Mouse (Mus musculus) embryonic facial prominence, embryonic 12.5 days (tissue): Measurements from ENCODE around the gene Ehbp1l1. TPM values are rescaled to one million over a fixed set of nuclear protein-coding genes. Genes with fewer than 3 reads are reported as not detected.
A peak's percentile ranks its signal among the peaks of the same experiment; 100 is the strongest.

Experiments used
- ATAC-seq: fragments of 200-750 bp; cut with Nextera tagmentation; 2 replicates; pipeline ENCODE4 v1.8.0; 2017; ENCODE audit not compliant: insufficient number of reproducible peaks, insufficient read depth, low FRiP score, low TSS enrichment
- H3K27ac ChIP-seq: fragments of 300-500 bp; sonication (generic); 2 replicates; pipeline ENCODE4 v1.5.1; 2016; ENCODE audit warnings: mild to moderate bottlenecking
- H3K27me3 ChIP-seq: fragments of 300-500 bp; sonication (generic); 2 replicates; pipeline ENCODE4 v1.6.1; 2016; ENCODE audit warnings: mild to moderate bottlenecking, moderate library complexity
- H3K36me3 ChIP-seq: fragments of 300-500 bp; sonication (generic); 2 replicates; pipeline ENCODE4 v1.6.1; 2016; ENCODE audit warnings: mild to moderate bottlenecking
- H3K4me1 ChIP-seq: fragments of 300-500 bp; sonication (generic); 2 replicates; pipeline ENCODE4 v1.6.1; 2016
- H3K4me2 ChIP-seq: fragments of 300-500 bp; sonication (generic); replicated peaks from 2 replicates; pipeline ENCODE4 v1.6.1; 2016; ENCODE audit warnings: mild to moderate bottlenecking, moderate library complexity
- H3K4me3 ChIP-seq: fragments of 300-500 bp; sonication (generic); 2 replicates; pipeline ENCODE4 v1.5.1; 2016; ENCODE audit warnings: mild to moderate bottlenecking
- H3K9ac ChIP-seq: fragments of 300-500 bp; sonication (generic); 2 replicates; pipeline ENCODE4 v1.6.1; 2016; ENCODE audit warnings: mild to moderate bottlenecking, moderate library complexity
- H3K9me3 ChIP-seq: fragments of 300-500 bp; sonication (generic); 2 replicates; pipeline ENCODE4 v1.6.1; 2016; ENCODE audit warnings: mild to moderate bottlenecking, moderate library complexity
- WGBS: fragments of 180-500 bp; shearing (Covaris S2); methylation state at CpG from one replicate; pipeline ENCODE4 v1.1.7; 2016; 5-methylcytosine and 5-hydroxymethylcytosine counted together
- polyA plus RNA-seq: library from polyadenylated mRNA; unstranded; fragments of >200 nt; fragmentation: Nextera tagmentation; extraction: Ambion mirVana; gene quantifications from 2 replicates; pipeline ENCODE4 v1.2.1, GENCODE M21; 2016

The Ehbp1l1 gene
- polyA plus RNA-seq, 1 experiment from 2014 or later = 14.4 TPM

DNA sequence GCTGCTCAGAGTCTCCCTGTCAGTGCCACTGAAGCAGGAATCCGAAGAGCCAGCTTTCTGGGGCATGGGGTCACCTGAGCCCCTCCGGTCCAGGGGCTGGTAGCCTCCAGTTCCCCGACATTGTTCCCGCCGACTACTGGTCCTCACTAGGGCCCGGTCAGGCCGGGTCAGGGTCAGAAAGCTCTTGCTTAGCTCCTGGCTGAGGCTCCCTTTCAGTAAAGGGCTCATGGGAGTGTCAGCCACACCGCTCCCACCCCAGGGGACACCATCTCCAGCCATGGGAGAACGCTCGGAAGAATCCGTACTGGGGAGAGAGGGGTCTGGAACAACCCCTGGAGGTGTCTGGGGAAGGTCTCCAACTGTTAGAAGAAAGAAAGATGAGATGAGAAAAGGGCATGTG is 40.3 kb downstream of the Ehbp1l1 start:
- 93% methylated on average over 11 of the region's 11 CpGs for WGBS
- H3K9ac ChIP-seq = no peak overlapping the region
- H3K27ac ChIP-seq = no peak overlapping the region
- H3K36me3 ChIP-seq = peaks cover 60% of the 10 kb centered on the region
- H3K9me3 ChIP-seq = no peaks in the 10 kb centered on the region
- no peak for ATAC-seq
- H3K27me3 ChIP-seq = no peaks in the 10 kb centered on the region
- H3K4me3 ChIP-seq = no peak overlapping the region
- H3K4me2 ChIP-seq = no peak overlapping the region
- peaks cover 19% of the 10 kb centered on the region for H3K4me1 ChIP-seq

DNA sequence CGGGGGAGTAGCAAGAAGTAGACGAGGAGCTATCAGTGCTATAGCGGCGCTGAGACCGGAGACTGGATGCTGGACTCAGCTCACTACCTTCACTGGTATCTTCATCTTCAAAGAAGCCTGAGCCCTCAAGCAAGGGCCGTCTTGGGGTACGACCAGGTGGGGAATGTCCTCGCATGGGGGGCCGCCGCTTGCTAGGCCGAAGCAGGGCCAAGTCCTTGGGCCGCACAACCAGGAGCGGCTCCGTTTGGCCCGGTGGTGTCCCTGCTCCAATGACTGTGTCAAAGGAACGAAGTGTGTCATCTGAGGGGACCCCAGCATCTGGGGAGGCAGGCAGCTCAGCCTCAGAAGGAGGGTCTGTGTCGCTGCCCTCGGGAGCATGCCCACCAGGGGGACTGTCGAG is 40.7 kb downstream of the Ehbp1l1 start:
- H3K4me3 ChIP-seq = no peak overlapping the region

DNA sequence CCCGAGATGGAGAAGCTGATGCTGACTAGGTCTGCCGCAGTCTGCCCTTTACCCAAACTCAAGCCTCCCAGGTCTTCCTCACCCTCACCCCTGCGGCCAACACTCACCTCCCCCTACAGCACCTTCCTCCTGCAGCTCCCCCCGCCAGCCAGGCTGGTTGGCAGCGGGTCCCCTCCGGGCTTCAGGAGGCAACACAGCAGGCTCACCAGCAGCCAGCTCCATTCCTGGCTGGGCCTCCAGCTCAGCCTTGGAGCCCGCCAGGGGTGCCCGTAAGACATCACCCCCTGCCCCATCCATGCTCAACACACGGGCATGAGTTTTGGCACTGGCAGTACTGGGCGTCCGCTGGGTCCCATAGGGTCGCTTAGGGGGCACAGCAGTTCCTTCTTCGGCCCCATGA is 41.1 kb downstream of the Ehbp1l1 start:
- peaks cover 12% of the 10 kb centered on the region for H3K4me1 ChIP-seq
- no peak overlapping the region for H3K4me2 ChIP-seq
- H3K9ac ChIP-seq = no peak overlapping the region
- ATAC-seq = no peak
- no peak overlapping the region for H3K4me3 ChIP-seq
- WGBS = 90% methylated on average over 13 of the region's 13 CpGs
- H3K27ac ChIP-seq = no peak overlapping the region
- H3K36me3 ChIP-seq = peaks cover 66% of the 10 kb centered on the region
- no peaks in the 10 kb centered on the region for H3K9me3 ChIP-seq
- no peaks in the 10 kb centered on the region for H3K27me3 ChIP-seq

More for the DNA sequence above, 40.7 kb downstream of the Ehbp1l1 start:
- Histone ChIP-seq H3K36me3 (peaks cover 61% of the 10 kb centered on the region), H3K9ac (no peak overlapping the region), H3K4me2 (no peak overlapping the region), H3K9me3 (no peaks in the 10 kb centered on the region), H3K4me1 (peaks cover 14% of the 10 kb centered on the region), H3K27me3 (no peaks in the 10 kb centered on the region), H3K27ac (no peak overlapping the region)
- WGBS = 95% methylated on average over 19 of the region's 19 CpGs
- no peak for ATAC-seq

DNA sequence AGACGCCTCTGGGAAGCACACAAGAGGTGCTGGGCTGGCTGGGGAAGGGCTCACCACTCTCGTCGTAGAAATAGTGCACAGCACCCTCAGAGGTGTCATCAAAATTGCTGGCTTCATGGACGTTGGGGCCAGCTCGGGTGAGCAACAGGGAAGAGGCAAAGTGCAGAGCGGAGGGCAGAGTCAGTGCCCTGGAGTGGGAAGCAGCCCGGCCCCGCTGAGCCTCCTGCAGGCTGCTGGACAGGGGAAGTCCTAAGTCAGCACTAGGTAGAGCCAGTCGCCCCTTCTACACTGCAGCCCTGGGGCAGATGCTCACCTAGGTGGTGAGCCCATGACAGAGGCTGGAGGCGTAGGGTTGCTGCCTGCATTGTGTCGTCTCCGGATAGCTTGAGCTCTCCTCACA is 41.9 kb downstream of the Ehbp1l1 start:
- Histone ChIP-seq H3K4me2 (no peak overlapping the region), H3K4me1 (peaks cover 12% of the 10 kb centered on the region), H3K9me3 (no peaks in the 10 kb centered on the region), H3K9ac (no peak overlapping the region), H3K4me3 (no peak overlapping the region), H3K36me3 (peaks cover 73% of the 10 kb centered on the region), H3K27ac (no peak overlapping the region), H3K27me3 (no peaks in the 10 kb centered on the region)
- WGBS = 90% methylated on average over 12 of the region's 12 CpGs
- no peak for ATAC-seq

DNA sequence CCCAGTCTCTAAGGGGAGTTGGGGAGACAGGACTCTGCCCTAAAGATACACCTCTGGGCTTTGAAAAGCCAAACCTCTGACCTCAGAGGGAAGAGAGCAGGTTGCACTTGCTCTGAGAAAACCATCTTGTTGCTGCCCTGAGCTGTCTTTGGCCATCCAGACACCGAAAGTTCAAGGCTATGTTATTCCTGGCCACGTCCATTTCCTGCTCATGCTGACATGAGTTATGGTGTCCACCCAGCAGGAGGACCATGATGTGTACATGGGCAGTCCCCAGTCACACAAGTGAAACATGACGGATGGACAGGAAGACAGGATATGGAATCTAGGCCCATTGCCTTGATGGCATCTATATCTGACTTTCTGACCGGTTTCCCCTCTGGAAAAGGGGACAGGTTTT is 45.7 kb downstream of the Ehbp1l1 start:
- Histone ChIP-seq H3K4me2 (no peak overlapping the region), H3K9me3 (no peaks in the 10 kb centered on the region), H3K9ac (no peak overlapping the region), H3K4me3 (no peak overlapping the region), H3K27ac (no peak overlapping the region), H3K27me3 (no peaks in the 10 kb centered on the region), H3K36me3 (peaks cover 92% of the 10 kb centered on the region), H3K4me1 (no peaks in the 10 kb centered on the region)
- no peak for ATAC-seq
- 93% methylated on average over 4 of the region's 4 CpGs for WGBS

DNA sequence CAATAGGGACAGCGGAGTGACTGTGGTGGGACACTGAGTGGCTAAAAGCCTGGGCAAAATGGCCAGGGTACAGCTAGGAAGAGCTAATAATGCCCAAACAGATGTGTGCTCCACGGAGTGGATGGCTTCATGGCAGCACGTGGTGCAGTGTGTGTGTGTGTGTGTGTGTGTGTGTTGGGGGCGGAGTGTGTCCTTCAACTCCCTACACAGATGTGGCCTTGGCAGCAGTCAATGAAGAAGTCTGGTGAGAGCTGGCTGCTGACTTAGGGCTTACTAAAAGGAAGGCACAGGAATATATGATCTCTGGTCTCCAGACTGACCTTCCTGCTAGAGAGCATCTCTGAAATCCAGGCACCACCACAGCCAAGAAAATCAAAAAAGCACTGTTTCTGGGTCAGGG is 57.7 kb downstream of the Ehbp1l1 start:
- Histone ChIP-seq H3K27ac (no peak overlapping the region), H3K4me1 (no peaks in the 10 kb centered on the region; the same call in 1 of the 2 replicates), H3K9ac (no peak overlapping the region), H3K36me3 (peaks cover 87% of the 10 kb centered on the region), H3K4me2 (no peak overlapping the region), H3K27me3 (no peaks in the 10 kb centered on the region), H3K9me3 (no peaks in the 10 kb centered on the region), H3K4me3 (no peak overlapping the region)
- WGBS = 90% methylated on average over 4 of the region's 4 CpGs
- no peak for ATAC-seq

DNA sequence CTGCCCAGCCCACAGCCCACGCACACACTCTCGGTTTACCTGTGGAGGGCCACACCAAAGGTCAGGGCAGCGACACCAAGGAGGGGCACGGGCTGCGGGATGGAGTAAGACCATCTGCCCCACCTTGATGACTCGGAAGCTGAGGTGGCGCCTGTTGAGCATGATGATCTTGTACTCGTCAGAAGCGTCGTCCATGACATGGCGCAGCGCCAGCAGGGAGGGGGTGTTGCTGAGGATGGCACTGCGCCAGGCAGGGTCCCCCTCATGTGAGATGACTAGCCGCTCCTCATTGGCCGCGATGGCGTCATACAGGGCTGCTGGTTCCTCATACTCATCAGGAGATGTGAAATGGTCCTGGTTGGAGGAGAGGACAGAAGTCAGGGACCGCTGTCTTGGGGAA is 59.7 kb downstream of the Ehbp1l1 start:
- Histone ChIP-seq H3K4me1 (peaks cover 9% of the 10 kb centered on the region), H3K36me3 (peaks cover 67% of the 10 kb centered on the region), H3K9ac (no peak overlapping the region), H3K4me3 (no peak overlapping the region), H3K27ac (no peak overlapping the region), H3K27me3 (no peaks in the 10 kb centered on the region), H3K9me3 (no peaks in the 10 kb centered on the region), H3K4me2 (no peak overlapping the region)
- no peak for ATAC-seq
- WGBS = 94% methylated on average over 18 of the region's 18 CpGs

DNA sequence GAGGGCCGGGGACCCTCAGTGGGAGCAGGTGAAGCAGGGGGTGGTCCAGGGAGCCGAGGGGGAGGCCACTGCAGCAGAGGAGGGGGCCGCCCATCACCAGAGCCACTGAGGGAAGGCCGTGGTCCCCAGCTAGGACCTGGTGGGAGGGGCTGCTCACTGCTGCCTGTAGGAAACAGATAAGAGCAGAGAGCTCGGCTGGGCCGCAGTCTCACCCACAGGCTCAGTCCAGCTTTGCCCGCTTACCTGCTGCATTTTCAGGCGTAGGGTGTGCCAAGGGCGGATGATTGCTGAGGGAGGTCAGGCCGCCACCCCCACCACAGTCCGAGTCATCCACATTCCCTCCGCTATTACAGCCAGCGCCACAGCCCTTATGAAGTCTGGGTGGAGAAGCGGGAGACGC is 60.7 kb downstream of the Ehbp1l1 start:
- Histone ChIP-seq H3K9ac (no peak overlapping the region), H3K36me3 (peaks cover 58% of the 10 kb centered on the region), H3K4me2 (no peak overlapping the region), H3K4me3 (no peak overlapping the region), H3K27ac (no peak overlapping the region), H3K9me3 (no peaks in the 10 kb centered on the region), H3K27me3 (no peaks in the 10 kb centered on the region), H3K4me1 (peaks cover 11% of the 10 kb centered on the region)
- ATAC-seq = no peak
- WGBS = 94% methylated on average over 15 of the region's 15 CpGs

DNA sequence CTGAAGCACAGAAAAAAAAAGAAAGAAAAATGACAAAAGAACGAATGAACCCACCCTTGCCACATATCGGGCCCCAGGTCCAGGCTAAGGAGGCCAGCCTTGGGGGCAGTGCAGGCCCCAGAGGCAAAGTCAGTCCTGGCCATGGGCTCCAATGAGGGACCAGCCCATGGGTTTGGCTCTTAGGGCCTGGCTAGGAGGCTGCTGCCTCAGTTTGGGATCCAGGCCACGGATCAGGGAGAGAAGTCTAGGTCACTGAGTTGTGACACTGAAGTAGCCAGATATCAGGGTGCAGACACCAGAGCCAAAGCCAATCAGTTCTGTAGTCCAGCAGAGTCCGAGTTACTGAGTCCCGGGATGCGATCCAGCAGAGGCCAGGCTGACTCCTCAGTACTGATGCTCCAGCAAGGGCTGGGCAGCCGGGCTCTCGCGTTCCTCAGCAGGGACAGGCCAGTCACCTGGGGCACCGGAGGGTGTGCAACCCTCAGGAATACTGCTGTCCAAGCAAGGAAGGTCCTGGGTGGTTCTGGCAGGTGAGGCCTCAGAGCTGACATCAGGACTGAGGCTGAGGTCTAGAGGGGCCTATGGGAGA is 61.4 kb downstream of the Ehbp1l1 start:
- Histone ChIP-seq H3K36me3 (peaks cover 51% of the 10 kb centered on the region), H3K4me1 (peaks cover 11% of the 10 kb centered on the region), H3K9ac (no peak overlapping the region), H3K27me3 (no peaks in the 10 kb centered on the region), H3K27ac (no peak overlapping the region), H3K4me3 (no peak overlapping the region), H3K4me2 (no peak overlapping the region), H3K9me3 (no peaks in the 10 kb centered on the region)
- ATAC-seq = no peak
- WGBS = 90% methylated on average over 10 of the region's 10 CpGs

DNA sequence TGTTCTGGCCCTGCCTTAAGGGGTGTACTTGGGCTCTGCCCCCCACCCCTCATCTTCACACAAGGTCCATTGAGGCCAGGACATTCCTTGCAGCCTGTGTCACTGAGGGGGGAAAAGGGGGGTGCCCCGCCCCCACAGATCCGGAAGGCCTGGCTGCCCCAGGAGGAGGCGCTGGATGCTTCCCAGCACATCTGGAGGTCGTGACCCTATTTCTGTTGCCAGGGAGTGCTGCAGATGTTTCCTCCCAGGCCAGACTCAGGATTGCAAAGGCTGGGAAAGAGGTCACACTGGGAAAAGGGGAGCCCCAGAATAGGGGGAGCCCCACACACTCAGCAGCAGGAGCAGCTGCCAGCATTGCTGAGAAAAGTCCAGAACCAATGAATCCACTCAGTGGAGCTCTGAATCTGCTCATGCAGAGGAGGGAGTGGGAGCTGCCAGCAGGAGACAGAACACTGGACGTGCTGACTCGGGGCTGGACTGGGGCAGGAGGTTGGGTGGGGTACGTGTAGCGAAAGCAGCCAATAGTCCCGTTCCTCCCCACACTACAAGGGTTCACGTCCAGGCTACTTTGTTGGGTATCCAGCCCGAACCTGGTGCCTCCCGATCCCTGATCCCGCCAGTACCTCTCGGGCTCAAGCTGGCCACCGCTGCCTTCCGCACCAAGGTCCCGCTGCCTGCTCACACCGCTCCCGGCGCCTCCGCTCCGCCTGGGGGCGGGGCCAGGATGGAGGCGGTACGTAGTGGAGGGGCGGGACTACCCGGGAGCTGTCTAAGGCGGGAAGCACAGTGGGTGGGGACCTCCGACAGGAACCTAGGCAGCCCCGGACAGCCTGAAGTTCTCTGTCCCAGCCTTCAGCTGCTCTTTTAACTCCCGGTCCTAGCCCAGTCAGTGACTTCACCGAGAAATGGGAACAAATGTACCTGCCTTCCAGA is 62.9 kb downstream of the Ehbp1l1 start, which contains the start of gene Sipa1:
Sipa1 (minus strand) TSS at position 727 of the 933 bp plus-strand sequence.
- H3K27ac ChIP-seq = peak within 1 kb of the TSS; percentile 82
- peak within 1 kb of the TSS; percentile 52 for H3K4me2 ChIP-seq
- under 1% methylated on average over 32 of the region's 32 CpGs for WGBS
- no peaks in the 10 kb centered on the region for H3K9me3 ChIP-seq
- peaks cover 11% of the 10 kb centered on the region for H3K4me1 ChIP-seq
- peak within 1 kb of the TSS; percentile 57 for H3K9ac ChIP-seq
- H3K4me3 ChIP-seq = peak within 1 kb of the TSS; percentile 41
- H3K36me3 ChIP-seq = peaks cover 42% of the 10 kb centered on the region
- ATAC-seq = peak; percentile 87
- H3K27me3 ChIP-seq = no peaks in the 10 kb centered on the region

DNA sequence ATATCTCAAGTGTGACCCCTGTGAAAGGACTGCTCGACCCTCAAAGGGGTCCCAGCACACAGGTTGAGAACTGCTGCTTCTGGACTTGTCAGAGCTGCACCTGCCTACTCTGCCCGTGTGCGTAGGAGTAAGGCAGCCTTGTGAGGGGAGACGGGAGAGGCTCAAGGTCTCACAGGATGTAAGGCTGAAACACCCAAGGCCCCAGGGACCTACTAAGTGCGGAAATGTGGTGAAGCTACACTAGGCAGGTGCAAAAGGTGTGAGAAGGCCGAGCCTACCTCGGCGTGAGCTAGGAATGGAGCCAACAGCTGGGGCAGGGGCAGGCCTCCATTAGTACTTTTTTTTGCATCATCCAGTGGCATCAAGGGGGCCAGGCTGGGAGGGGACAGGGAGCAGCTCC is 63.8 kb downstream of the Ehbp1l1 start:
- peak overlapping the region; percentile 41 for H3K4me3 ChIP-seq
- 72% methylated on average over 8 of the region's 8 CpGs for WGBS
- H3K4me1 ChIP-seq = peaks cover 11% of the 10 kb centered on the region
- H3K9ac ChIP-seq = no peak overlapping the region; the same call in 1 of the 2 replicates
- H3K27me3 ChIP-seq = no peaks in the 10 kb centered on the region
- no peak for ATAC-seq
- H3K27ac ChIP-seq = peak overlapping the region; percentile 82; the same call in 1 of the 2 replicates
- no peaks in the 10 kb centered on the region for H3K9me3 ChIP-seq
- H3K36me3 ChIP-seq = peaks cover 34% of the 10 kb centered on the region
- H3K4me2 ChIP-seq = peak overlapping the region; percentile 52
